Mouse (Mus musculus): ENCODE measurements around the gene Nin. TPM values are rescaled to one million over a fixed set of nuclear protein-coding genes. Genes with fewer than 3 reads are reported as not detected.
A peak's percentile ranks its signal among the peaks of the same experiment; 100 is the strongest.

The Nin gene
- total RNA-seq, 2 experiments from 2014 or later = 21.0 to 32.1 TPM

GRCm38 (mm10) chr12:70088297-70088696 is 25.2 kb downstream of the Nin start:
- DNase-seq = no peak
- intact Hi-C loops (cut with DNase I; ENCODE audit: low total_unique reads) = no loop called here

DNA sequence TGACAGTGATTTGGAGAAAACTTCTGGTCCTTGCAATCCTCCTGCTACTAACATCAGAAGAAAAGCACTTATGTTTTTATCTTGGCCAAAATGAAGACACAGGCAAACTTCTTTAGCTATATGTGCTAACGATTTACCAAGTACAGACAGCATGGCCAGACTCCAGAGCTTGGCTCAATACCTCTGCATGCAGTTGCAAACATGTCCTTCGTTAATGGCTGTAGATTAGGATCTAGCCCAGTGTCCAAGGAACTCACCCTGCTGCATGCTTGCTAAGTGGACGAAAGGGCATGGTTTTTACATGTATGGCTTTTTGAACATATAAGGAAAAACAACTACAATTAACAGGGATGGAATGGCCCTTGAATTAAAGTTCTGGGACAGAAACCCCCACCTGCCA is 28.2 kb downstream of the Nin start:
- DNase-seq = no peak
- intact Hi-C loops (cut with DNase I; ENCODE audit: low total_unique reads) = no loop called here

GRCm38 (mm10) chr12:70084198-70084597 is 29.3 kb downstream of the Nin start:
- no peak for DNase-seq
- intact Hi-C loops (cut with DNase I; ENCODE audit: low total_unique reads) = no loop called here

- DNase-seq = no peak
- intact Hi-C loops (cut with DNase I; ENCODE audit: low total_unique reads) = no loop called here
Measured at GRCm38 (mm10) chr12:70083737-70084136, 29.8 kb downstream of the Nin start.

DNA sequence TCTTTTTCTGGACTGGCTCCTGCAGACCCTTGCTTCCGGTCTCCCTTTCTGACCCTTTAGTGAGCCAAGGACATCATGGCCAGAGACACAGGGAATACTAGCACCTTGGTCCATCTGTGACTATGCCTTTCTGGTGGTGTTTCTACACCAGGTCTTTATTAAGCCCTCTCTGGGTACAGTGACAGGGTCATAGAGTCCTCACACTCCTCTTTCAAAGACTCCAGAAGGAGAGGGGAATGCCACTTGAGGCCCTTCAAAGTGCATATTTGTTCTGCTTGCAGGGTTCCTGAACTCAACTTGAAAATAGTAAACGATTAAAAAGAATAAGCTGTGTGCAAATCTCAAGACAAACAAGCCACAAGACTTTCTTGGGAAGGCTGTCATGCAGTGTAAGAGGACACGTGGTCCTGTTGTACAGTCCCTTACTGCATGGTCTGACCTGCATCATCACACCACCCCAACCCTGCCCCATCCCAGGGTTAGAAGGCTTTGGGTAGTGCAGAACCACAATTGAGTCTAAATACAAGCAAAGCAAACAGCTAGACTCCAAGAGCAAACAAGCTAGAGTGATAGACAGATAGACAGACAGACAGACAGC is 30.5 kb downstream of the Nin start:
- DNase-seq = no peak
- intact Hi-C loops (cut with DNase I; ENCODE audit: low total_unique reads) = no loop called here

DNA sequence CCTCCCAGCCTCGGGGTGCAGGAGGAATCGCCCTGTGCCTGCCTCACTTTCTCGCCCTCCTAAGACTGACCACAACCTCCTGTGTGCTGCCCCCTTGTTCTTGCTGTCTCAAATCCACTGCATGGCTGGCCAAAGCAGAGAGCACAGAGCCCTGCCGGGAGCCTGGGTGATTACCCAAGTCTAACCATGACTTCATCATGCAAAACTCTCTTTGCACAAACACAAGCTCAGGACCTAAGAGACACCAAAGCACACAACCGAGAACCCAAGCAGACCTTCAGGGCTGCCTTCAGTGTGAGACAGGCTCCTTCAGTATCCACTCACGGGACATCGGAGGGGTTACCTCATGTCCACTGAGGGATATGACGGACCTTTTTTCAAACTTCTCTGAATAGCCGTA is 31.0 kb downstream of the Nin start:
- DNase-seq = no peak
- intact Hi-C loops (cut with DNase I; ENCODE audit: low total_unique reads) = no loop called here

DNA sequence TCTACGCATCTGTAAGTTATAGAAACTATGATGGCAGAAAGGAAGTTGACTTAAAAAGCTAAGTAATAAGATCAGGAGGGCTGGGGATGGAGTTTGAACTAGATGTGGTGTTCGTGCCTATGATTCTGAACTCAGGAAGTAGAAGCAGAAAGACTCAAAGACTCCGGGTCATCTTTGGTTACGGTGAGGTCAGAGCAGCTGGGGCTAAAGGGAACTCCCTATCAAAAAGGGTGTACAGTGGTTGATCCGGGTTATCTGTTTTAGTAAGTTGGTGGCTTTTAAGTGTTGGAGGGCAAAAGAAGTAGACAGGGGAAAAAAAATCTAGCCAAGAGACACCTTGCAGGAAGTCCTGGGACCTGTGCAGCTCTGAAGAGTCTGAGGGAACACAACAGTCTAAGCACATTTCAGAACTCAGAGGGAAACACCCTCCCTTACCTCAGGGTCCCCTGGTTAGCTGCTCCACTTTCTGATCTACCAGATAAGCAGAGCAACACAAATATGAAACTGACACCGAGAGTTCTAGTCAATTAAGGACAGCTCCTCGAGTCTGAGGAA is 35.0 kb downstream of the Nin start:
- intact Hi-C loops (cut with DNase I; ENCODE audit: low total_unique reads) = no loop called here
- no peak for DNase-seq

DNA sequence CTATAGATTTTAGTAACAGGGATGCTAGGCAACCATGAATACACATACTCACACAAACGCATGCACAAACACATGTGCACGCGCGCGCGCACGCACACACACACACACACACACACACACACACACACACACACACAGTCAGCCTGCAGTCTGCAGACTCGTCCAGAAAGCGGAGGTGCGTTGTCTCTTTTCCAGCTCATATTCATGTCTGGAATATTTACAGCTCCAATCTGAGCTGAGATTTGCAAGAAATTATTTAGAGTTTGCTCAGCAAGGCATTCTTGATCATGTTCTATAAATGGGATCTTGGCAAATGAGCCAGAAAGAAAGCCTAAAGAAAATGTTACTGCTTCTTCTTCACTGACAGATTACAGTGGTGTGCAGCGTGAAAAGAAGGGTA is 37.0 kb downstream of the Nin start:
- DNase-seq = no peak
- intact Hi-C loops (cut with DNase I; ENCODE audit: low total_unique reads) = no loop called here

GRCm38 (mm10) chr12:70075001-70075400 is 38.5 kb downstream of the Nin start:
- intact Hi-C loops (cut with DNase I; ENCODE audit: low total_unique reads) = no loop called here
- DNase-seq = no peak

GRCm38 (mm10) chr12:70070888-70071287 is 42.6 kb downstream of the Nin start:
- intact Hi-C loops (cut with DNase I; ENCODE audit: low total_unique reads) = no loop called here
- no peak for DNase-seq

DNA sequence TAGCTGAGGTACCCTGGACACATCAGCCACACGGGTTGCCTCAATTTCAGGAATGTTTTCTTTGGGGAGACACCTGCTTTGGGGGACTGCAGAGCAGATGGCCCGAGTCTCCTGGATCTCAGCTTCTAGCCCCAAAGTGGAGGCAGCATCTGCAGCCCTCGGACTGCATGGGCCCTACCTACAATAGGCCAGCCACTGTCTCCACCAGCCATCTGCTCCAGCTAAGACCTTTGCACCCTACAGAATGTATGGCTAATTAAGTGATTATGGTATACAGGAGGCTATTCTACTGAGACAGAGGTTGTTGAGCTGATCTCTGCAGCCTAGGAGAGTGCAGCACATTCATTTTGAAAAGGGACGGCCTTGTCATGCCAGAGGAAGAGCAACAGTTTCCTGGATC is 43.2 kb downstream of the Nin start:
- no peak for DNase-seq

DNA sequence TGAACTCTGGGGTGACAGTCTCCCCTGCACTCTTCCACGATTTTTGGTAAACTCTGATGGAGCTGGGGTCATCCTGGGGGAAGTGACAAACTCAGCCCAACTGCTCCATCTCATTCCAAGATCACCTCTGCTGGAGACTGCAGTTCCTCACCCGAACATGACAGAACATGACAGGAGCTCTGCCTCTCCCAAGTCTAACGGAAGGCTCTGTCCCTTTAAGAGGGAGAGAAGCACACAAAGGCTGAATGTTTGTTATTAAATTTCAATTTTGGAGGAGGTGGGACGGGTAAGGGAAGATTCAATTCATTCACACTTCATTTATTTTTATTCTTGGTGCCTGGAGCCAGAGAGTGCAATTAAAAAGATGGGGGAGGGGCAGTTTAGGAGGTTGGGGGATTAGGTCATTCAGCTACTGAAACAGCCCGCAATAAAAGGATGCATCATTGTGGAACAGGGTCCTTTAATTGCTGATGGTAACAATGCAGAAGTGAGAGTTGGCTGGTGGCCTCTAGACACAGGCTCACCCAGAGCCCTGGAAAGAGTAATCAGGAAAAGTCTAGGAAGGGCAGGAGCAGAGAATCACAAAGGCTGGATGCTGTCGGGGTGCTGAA is 44.8 kb downstream of the Nin start:
- intact Hi-C loops (cut with DNase I; ENCODE audit: low total_unique reads) = no loop called here

More for the DNA sequence above, 43.2 kb downstream of the Nin start:
- intact Hi-C loops (cut with DNase I; ENCODE audit: low total_unique reads) = no loop called here

GRCm38 (mm10) chr12:70067849-70068248 is 45.7 kb downstream of the Nin start:
- no peak for DNase-seq
- intact Hi-C loops (cut with DNase I; ENCODE audit: low total_unique reads) = no loop called here

More for the DNA sequence above, 44.8 kb downstream of the Nin start:
- no peak for DNase-seq

- intact Hi-C loops (cut with DNase I; ENCODE audit: low total_unique reads) = no loop called here
- peak; percentile 38 for DNase-seq
Measured at GRCm38 (mm10) chr12:70062114-70062513, 51.4 kb downstream of the Nin start.

- no peak for DNase-seq
- intact Hi-C loops (cut with DNase I; ENCODE audit: low total_unique reads) = loop anchor here (10.0 kb wide), 1 partner anchor 94 kb away; no protein-coding TSS in a partner anchor
Measured at GRCm38 (mm10) chr12:70058956-70059851, 54.3 kb downstream of the Nin start.

DNA sequence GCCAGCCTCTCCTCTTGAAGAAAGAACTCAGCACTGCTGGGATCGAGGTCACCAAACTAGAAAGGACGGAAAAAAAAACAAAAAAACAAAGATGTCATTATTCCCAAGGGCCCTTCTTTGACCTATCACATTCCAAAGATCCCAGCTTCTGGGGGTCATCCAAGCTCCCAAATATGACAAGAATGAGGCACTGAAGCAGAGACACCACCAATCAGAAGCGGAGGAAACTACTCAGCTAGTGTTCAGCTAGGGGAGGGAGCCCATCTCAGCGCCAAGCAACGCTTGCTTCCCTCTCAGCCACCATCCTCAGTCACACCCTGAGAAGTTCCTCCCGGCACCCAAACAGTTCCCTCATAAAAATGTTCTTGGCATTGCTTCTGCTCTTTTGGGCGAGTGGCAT is 62.8 kb downstream of the Nin start:
- no peak for DNase-seq
- intact Hi-C loops (cut with DNase I; ENCODE audit: low total_unique reads) = loop anchor here (10.0 kb wide), 1 partner anchor 86 kb away; no protein-coding TSS in a partner anchor

GRCm38 (mm10) chr12:70048741-70049140 is 64.8 kb downstream of the Nin start:
- no peak for DNase-seq

DNA sequence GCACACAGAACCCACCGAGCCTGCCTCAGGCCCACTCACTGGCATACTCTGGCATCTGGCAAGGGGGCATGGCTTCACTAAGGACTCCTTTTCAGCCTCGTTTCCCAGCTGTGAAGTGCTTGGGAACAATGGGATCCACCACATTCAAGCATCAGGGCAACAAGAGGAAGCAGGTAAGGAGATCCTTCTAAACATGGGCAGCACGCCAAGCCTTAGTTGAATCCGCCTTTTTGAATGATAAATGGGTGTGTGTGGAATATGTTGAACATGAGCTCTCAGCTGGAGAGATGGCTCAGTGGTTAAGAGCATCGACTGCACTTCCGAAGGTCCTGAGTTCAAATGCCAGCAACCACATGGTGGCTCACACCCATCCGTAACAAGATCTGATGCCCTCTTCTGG is 66.2 kb downstream of the Nin start:
- intact Hi-C loops (cut with DNase I; ENCODE audit: low total_unique reads) = no loop called here
- no peak for DNase-seq

More at GRCm38 (mm10) chr12:70048741-70049140, 64.8 kb downstream of the Nin start:
- intact Hi-C loops (cut with DNase I; ENCODE audit: low total_unique reads) = no loop called here

DNA sequence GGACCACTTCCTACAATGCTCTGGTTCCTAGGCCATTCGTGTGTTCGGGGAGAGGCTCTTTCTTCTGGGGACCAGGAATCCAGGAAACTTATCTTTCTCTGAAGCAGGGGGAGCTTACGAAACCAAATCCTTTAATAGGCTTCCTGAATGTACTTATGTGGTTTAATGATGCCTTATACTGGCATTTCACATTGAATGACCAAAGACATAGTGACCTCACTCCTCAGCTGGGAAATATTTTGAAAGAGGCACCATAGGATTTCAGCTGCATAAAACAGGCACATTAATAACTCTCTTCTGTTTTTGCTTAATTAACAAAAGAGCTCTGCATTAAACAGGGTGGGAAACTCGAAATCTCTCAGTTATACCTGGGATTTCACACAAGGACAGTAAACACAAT is 69.2 kb downstream of the Nin start:
- intact Hi-C loops (cut with DNase I; ENCODE audit: low total_unique reads) = no loop called here
- DNase-seq = no peak

- no peak for DNase-seq
- intact Hi-C loops (cut with DNase I; ENCODE audit: low total_unique reads) = no loop called here
Measured at GRCm38 (mm10) chr12:70043421-70043820, 70.1 kb downstream of the Nin start.
